28 mouse cellular contexts compared by ENCODE assay signal in the genomic region with DNA sequence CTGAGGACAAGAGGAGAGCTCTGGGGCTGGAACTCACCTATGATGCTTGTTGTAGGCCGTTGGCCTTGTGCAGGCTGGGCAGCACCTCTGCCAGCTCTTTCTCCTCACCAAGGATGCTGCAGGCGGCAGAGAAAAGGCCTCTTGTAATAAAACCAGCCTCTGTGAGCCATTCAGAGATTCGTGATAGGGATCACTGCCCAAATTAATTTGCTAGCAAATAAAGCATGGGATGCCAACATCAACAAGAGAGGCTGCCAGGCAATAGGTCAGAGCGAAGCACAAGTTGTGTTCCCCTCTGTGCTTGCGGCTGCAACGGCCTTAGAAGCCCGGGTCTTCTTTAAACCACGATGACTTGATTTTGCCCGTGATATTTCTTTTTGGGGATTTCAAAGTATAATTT.
DNase-seq lines count a peak whose midpoint lies in the region; ATAC-seq lines count a peak whose summit lies in the region.
"Had no signal": no experiment of that assay in that cellular context is flagged by ENCODE, and none has a peak within 500 bp of the region (broad histone marks: within the 10 kb centered on the region; RNA-seq: fewer than 3 reads in every experiment).

No protein-coding gene starts in this region.

- no peak overlapping the region for H3K4me2 ChIP-seq in hindbrain, embryonic 13.5 days
- no peak overlapping the region for H3K4me2 ChIP-seq in hindbrain, embryonic 16.5 days (ENCODE audit: low read length)
- H3K4me2 ChIP-seq: heart, embryonic 13.5 days; kidney, embryonic 15.5 days; limb, embryonic 13.5 days; liver, embryonic 13.5 days; midbrain, embryonic 15.5 days had no signal

- H3K4me3 ChIP-seq in hindbrain, embryonic 13.5 days, result no peak overlapping the region
- no peak overlapping the region for H3K4me3 ChIP-seq in hindbrain, embryonic 16.5 days (ENCODE audit: low read length)
- H3K4me3 ChIP-seq: gastrocnemius, adult 2 months; heart, embryonic 13.5 days; kidney, embryonic 15.5 days; limb, embryonic 13.5 days; liver, embryonic 13.5 days; midbrain, embryonic 15.5 days had no signal

- ATAC-seq in hindbrain, embryonic 13.5 days (ENCODE audit: low FRiP score), result no peak
- no peak for ATAC-seq in hindbrain, embryonic 16.5 days
- ATAC-seq: activated CD4-positive, CD25-positive, alpha-beta regulatory T cell, adult 4 months; CD4-positive, CD25-positive, alpha-beta regulatory T cell, adult 4 months; forebrain, embryonic 14.5 days; intestine, embryonic 16.5 days; lung, postnatal 0 days; midbrain, embryonic 15.5 days had no signal

- H3K4me1 ChIP-seq in hindbrain, embryonic 13.5 days (replicated peaks), result no peaks in the 10 kb centered on the region; the same call in 1 of the 2 replicates
- no peaks in the 10 kb centered on the region for H3K4me1 ChIP-seq in hindbrain, embryonic 16.5 days (ENCODE audit: control insufficient read depth, insufficient read depth, low read depth, low read length)
- H3K4me1 ChIP-seq: heart, embryonic 13.5 days; limb, embryonic 13.5 days; liver, embryonic 13.5 days; megakaryocyte, embryonic 14.5 days; midbrain, embryonic 15.5 days had no signal

- WGBS in hindbrain, embryonic 13.5 days, result 79% methylated on average over 9 of the region's 9 CpGs
- 71% methylated on average over 9 of the region's 9 CpGs for WGBS in hindbrain, embryonic 16.5 days

- peak; percentile 19 to 35 for DNase-seq in kidney, postnatal 36 days
- no peak for DNase-seq in kidney, postnatal 10 days
- DNase-seq in MN1 (ENCODE audit: low spot score), result peak; percentile 72
- peak; percentile 12 for DNase-seq in brain, adult 2 months (ENCODE audit: low read depth, low spot score)
- no peak for DNase-seq in heart, adult 18-20 months
- DNase-seq: adrenal gland, adult 2 months; adrenal gland, postnatal 36 days; cerebellum, adult 9-11 months; gastrocnemius, adult 2 months; gastrocnemius, postnatal 36 days; heart, postnatal 10 days; liver, embryonic 13.5 days; lung, adult 18-20 months; lung, postnatal 4 days; right cerebral cortex, postnatal 25 days; thymus, postnatal 14 days had no signal

- H3K36me3 ChIP-seq in hindbrain, embryonic 13.5 days, result no peaks in the 10 kb centered on the region
- no peaks in the 10 kb centered on the region for H3K36me3 ChIP-seq in hindbrain, embryonic 16.5 days (ENCODE audit: control insufficient read depth, insufficient read depth, low read length)
- H3K36me3 ChIP-seq: heart, embryonic 13.5 days; kidney, embryonic 15.5 days; limb, embryonic 13.5 days; liver, embryonic 13.5 days; midbrain, embryonic 15.5 days had no signal

- H3K9ac ChIP-seq in hindbrain, embryonic 13.5 days, result no peak overlapping the region
- no peak overlapping the region for H3K9ac ChIP-seq in hindbrain, embryonic 16.5 days (ENCODE audit: low read depth, low read length)
- H3K9ac ChIP-seq: heart, embryonic 13.5 days; kidney, embryonic 15.5 days; limb, embryonic 13.5 days; liver, embryonic 13.5 days; midbrain, embryonic 15.5 days had no signal

- H3K27ac ChIP-seq in hindbrain, embryonic 13.5 days, result peak overlapping the region; percentile 14; the same call in 1 of the 2 replicates
- no peak overlapping the region for H3K27ac ChIP-seq in hindbrain, embryonic 16.5 days (ENCODE audit: low read depth, low read length)
- H3K27ac ChIP-seq: gastrocnemius, adult 2 months; heart, embryonic 13.5 days; kidney, embryonic 15.5 days; limb, embryonic 13.5 days; liver, embryonic 13.5 days; midbrain, embryonic 15.5 days had no signal

- no peaks in the 10 kb centered on the region for H3K9me3 ChIP-seq in hindbrain, embryonic 13.5 days
- H3K9me3 ChIP-seq in hindbrain, embryonic 16.5 days (ENCODE audit: control insufficient read depth, low read length), result no peaks in the 10 kb centered on the region
- H3K9me3 ChIP-seq: heart, embryonic 13.5 days; kidney, embryonic 15.5 days; limb, embryonic 13.5 days; liver, embryonic 13.5 days; midbrain, embryonic 15.5 days had no signal

- H3K27me3 ChIP-seq in hindbrain, embryonic 13.5 days, result no peaks in the 10 kb centered on the region
- H3K27me3 ChIP-seq in hindbrain, embryonic 16.5 days (replicated peaks; ENCODE audit: control insufficient read depth, insufficient read depth, low read length), result no peaks in the 10 kb centered on the region
- H3K27me3 ChIP-seq: heart, embryonic 13.5 days; kidney, embryonic 15.5 days; limb, embryonic 13.5 days; liver, embryonic 13.5 days; midbrain, embryonic 15.5 days had no signal

Comparison
In these comparisons a context has a peak if more than half of its experiments do, and no peak if none do; other contexts are left out.
1. DNase-seq: peak in kidney, postnatal 36 days (2 of 2), MN1 (single experiment) and brain, adult 2 months (single experiment); none in kidney, postnatal 10 days (single experiment) and heart, adult 18-20 months (0 of 2).